Mouse (Mus musculus) stomach, embryonic 14.5 days (tissue): ENCODE measurements around the gene Ppp1r27. TPM values are rescaled to one million over a fixed set of nuclear protein-coding genes. Genes with fewer than 3 reads are reported as not detected.

Source experiments
- ATAC-seq: fragments of 200-750 bp; cut with Nextera tagmentation; 2 replicates; pipeline ENCODE4 v1.8.0; 2017; ENCODE audit warnings: low read depth, moderate TSS enrichment; ENCODE audit not compliant: insufficient number of reproducible peaks, insufficient read depth, low FRiP score
- H3K27ac ChIP-seq: fragments of 300-500 bp; sonication (generic); 2 replicates; pipeline ENCODE4 v1.5.1; 2014; ENCODE audit warnings: mild to moderate bottlenecking, low read length, moderate library complexity, mixed read lengths
- H3K27me3 ChIP-seq: fragments of 300-500 bp; sonication (generic); 2 replicates; pipeline ENCODE4 v1.6.1; 2014; ENCODE audit warnings: low read length, control low read depth, mixed read lengths; ENCODE audit not compliant: control insufficient read depth, insufficient read depth
- H3K36me3 ChIP-seq: fragments of 300-500 bp; sonication (generic); 2 replicates; pipeline ENCODE4 v1.6.1; 2014; ENCODE audit warnings: mild to moderate bottlenecking, control low read depth, low read length, moderate library complexity, mixed read lengths; ENCODE audit not compliant: control insufficient read depth, insufficient read depth
- H3K4me1 ChIP-seq: fragments of 300-500 bp; sonication (generic); 2 replicates; pipeline ENCODE4 v1.6.1; 2014; ENCODE audit warnings: low read length, control low read depth, mixed read lengths; ENCODE audit not compliant: control insufficient read depth, insufficient read depth
- H3K4me2 ChIP-seq: fragments of 300-500 bp; sonication (generic); replicated peaks from 2 replicates; pipeline ENCODE4 v1.6.1; 2014; ENCODE audit warnings: low read depth, low read length, control low read depth
- H3K4me3 ChIP-seq: fragments of 300-500 bp; sonication (generic); 2 replicates; pipeline ENCODE4 v1.5.1; 2014; ENCODE audit warnings: low read depth, low read length, control low read depth
- H3K9ac ChIP-seq: fragments of 300-500 bp; sonication (generic); replicated peaks from 2 replicates; pipeline ENCODE4 v1.6.1; 2014; ENCODE audit warnings: low read depth, mild to moderate bottlenecking, control low read depth, low read length, moderate library complexity, mixed read lengths
- H3K9me3 ChIP-seq: fragments of 300-500 bp; sonication (generic); 2 replicates; pipeline ENCODE4 v1.6.1; 2016; ENCODE audit warnings: low read depth, low read length, control low read depth; ENCODE audit not compliant: control insufficient read depth
- WGBS: fragments of 180-500 bp; shearing (Covaris S2); extraction: QIAGEN DNeasy Blood & Tissue Kit; methylation state at CpG from one replicate; pipeline ENCODE4 v1.1.7; 2014; 5-methylcytosine and 5-hydroxymethylcytosine counted together
- polyA plus RNA-seq: library from polyadenylated mRNA; unstranded; fragments of >200 nt; fragmentation: Nextera tagmentation; extraction: Ambion mirVana; gene quantifications from 2 replicates; pipeline ENCODE4 v1.2.1, GENCODE M21; 2014

Ppp1r27 gene
- not detected in 2 replicates for polyA plus RNA-seq

GRCm38 (mm10) chr11:120550810-120551440 is at the start of gene Ppp1r27:
TSS of gene Ppp1r27 (minus strand) at chr11:120551132.
- Histone ChIP-seq H3K9me3 (no peaks in the 10 kb centered on the region), H3K4me1 (peaks cover 22% of the 10 kb centered on the region), H3K36me3 (no peaks in the 10 kb centered on the region; the same call in 1 of the 2 replicates), H3K27ac (peak within 1 kb of the TSS; percentile 97; the same call in 1 of the 2 replicates), H3K4me3 (peak within 1 kb of the TSS; percentile 96), H3K9ac (peak within 1 kb of the TSS; percentile 99), H3K27me3 (no peaks in the 10 kb centered on the region), H3K4me2 (peak within 1 kb of the TSS; percentile 95)
- ATAC-seq, result no peak
- 94% methylated on average over 28 of the region's 28 CpGs for WGBS

- WGBS, result 95% methylated on average over 3 of the region's 3 CpGs
- H3K36me3 ChIP-seq, result peaks cover 47% of the 10 kb centered on the region
- H3K9me3 ChIP-seq, result no peaks in the 10 kb centered on the region
- no peak for ATAC-seq
- no peak overlapping the region for H3K4me3 ChIP-seq
- no peaks in the 10 kb centered on the region for H3K27me3 ChIP-seq
- H3K9ac ChIP-seq, result no peak overlapping the region
- H3K4me2 ChIP-seq, result no peak overlapping the region
- H3K27ac ChIP-seq, result no peak overlapping the region
- H3K4me1 ChIP-seq, result peaks cover 18% of the 10 kb centered on the region; the same call in 1 of the 2 replicates
These were observed 49.8 kb upstream of the Ppp1r27 start for GRCm38 (mm10) chr11:120600716-120601115.

- 46% methylated on average over 17 of the region's 17 CpGs for WGBS
These were observed 48.1 kb upstream of the Ppp1r27 start for GRCm38 (mm10) chr11:120598990-120599549.

GRCm38 (mm10) chr11:120598283-120598989 is 47.5 kb upstream of the Ppp1r27 start, which contains the start of the genes Alyref and Anapc11:
TSS of gene Alyref (minus strand) at chr11:120598365.
TSS of gene Anapc11 (plus strand) at chr11:120598421.
- Histone ChIP-seq H3K4me2 (peak within 1 kb of the TSS; percentile 98), H3K36me3 (peaks cover 48% of the 10 kb centered on the region), H3K9me3 (no peaks in the 10 kb centered on the region), H3K4me3 (peak within 1 kb of the TSS; percentile 99), H3K27me3 (no peaks in the 10 kb centered on the region), H3K4me1 (peaks cover 18% of the 10 kb centered on the region; the same call in 1 of the 2 replicates), H3K27ac (peak within 1 kb of the TSS; percentile 85), H3K9ac (peak within 1 kb of the TSS; percentile 100)
- ATAC-seq, result peak; percentile 97
- under 1% methylated on average over 88 of the region's 88 CpGs for WGBS

More at GRCm38 (mm10) chr11:120598990-120599549, 48.1 kb upstream of the Ppp1r27 start:
- peak overlapping the region; percentile 77 for H3K4me2 ChIP-seq
- peak overlapping the region; percentile 99 for H3K4me3 ChIP-seq
- ATAC-seq, result no peak
- H3K4me1 ChIP-seq, result peaks cover 18% of the 10 kb centered on the region; the same call in 1 of the 2 replicates
- no peaks in the 10 kb centered on the region for H3K9me3 ChIP-seq
- no peaks in the 10 kb centered on the region for H3K27me3 ChIP-seq
- H3K9ac ChIP-seq, result peak overlapping the region; percentile 100
- peak overlapping the region; percentile 85 for H3K27ac ChIP-seq
- H3K36me3 ChIP-seq, result peaks cover 46% of the 10 kb centered on the region

- Histone ChIP-seq H3K9ac (peak overlapping the region; percentile 100), H3K9me3 (no peaks in the 10 kb centered on the region), H3K27ac (peak overlapping the region; percentile 80), H3K36me3 (peaks cover 51% of the 10 kb centered on the region), H3K4me2 (peak overlapping the region; percentile 98), H3K4me1 (peaks cover 18% of the 10 kb centered on the region; the same call in 1 of the 2 replicates), H3K27me3 (no peaks in the 10 kb centered on the region), H3K4me3 (peak overlapping the region; percentile 99)
- peak; percentile 46 for ATAC-seq
- WGBS, result 3% methylated on average over 92 of the region's 99 CpGs
These were observed 46.6 kb upstream of the Ppp1r27 start for GRCm38 (mm10) chr11:120597240-120598235.

- H3K36me3 ChIP-seq, result peaks cover 82% of the 10 kb centered on the region
- no peaks in the 10 kb centered on the region for H3K27me3 ChIP-seq
- H3K9ac ChIP-seq, result no peak overlapping the region
- no peak overlapping the region for H3K4me2 ChIP-seq
- no peak overlapping the region for H3K4me3 ChIP-seq
- no peak for ATAC-seq
- WGBS, result 95% methylated on average over 6 of the region's 6 CpGs
- H3K27ac ChIP-seq, result no peak overlapping the region
- H3K9me3 ChIP-seq, result 0 out of 2 replicates have a peak, but pooled peaks cover 3% of the 10 kb centered on the region
- no peaks in the 10 kb centered on the region for H3K4me1 ChIP-seq
These were observed 37.6 kb upstream of the Ppp1r27 start for GRCm38 (mm10) chr11:120588531-120588930.

GRCm38 (mm10) chr11:120583937-120584336 is 33.0 kb upstream of the Ppp1r27 start:
- 88% methylated on average over 1 of the region's 1 CpGs for WGBS
- ATAC-seq, result no peak
- H3K27me3 ChIP-seq, result no peaks in the 10 kb centered on the region
- no peak overlapping the region for H3K4me3 ChIP-seq
- H3K4me1 ChIP-seq, result peaks cover 16% of the 10 kb centered on the region
- H3K9me3 ChIP-seq, result 0 out of 2 replicates have a peak, but pooled peaks cover 3% of the 10 kb centered on the region
- H3K9ac ChIP-seq, result no peak overlapping the region
- no peak overlapping the region for H3K4me2 ChIP-seq
- H3K27ac ChIP-seq, result no peak overlapping the region
- H3K36me3 ChIP-seq, result peaks cover 50% of the 10 kb centered on the region
